Mouse (Mus musculus): ENCODE data around the gene Gmds.
A peak's percentile ranks its signal among the peaks of the same experiment; 100 is the strongest.

Gene Gmds

GRCm38 (mm10) chr13:32034139-32034538 is 304.4 kb downstream of the Gmds start:
- no peak for DNase-seq (ENCODE audit: low read depth, low spot score)

DNA sequence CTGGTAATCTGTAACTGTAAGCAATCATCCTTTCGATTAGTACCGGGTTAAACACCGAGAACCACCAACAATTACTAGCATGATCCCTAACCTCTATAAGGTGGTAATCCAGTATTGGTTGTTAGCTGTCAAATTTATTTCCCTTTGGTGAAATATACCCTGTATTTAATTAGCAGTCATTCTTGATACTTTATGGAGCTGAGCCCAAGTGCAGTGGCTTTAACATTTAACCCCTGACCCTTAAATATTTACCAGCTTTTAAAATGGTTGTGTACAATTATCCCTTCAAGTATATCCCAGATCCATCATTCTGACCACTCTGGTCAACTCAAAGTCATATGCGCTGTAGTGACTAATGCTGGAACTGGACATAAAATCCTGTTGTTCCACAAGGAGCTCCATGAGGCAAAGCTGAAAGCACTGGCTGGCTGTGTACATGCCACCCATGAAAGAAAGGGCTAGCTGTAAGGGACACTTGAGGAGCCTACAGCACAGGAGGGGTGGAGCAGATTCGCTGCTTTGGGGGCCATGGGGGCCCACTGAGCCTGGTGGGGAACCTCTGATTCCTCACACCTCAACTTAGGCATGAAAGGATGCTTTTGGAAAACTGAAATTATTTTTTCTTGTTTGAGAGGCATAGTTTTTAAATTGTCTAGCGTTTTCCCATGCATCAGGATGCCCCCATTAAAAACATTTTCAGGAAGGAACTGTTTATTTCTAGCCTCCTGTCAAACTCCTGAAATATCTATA is 312.1 kb downstream of the Gmds start:
- DNase-seq (ENCODE audit: low read depth, low spot score): no peak

GRCm38 (mm10) chr13:32024822-32025221 is 313.7 kb downstream of the Gmds start:
- DNase-seq (ENCODE audit: low read depth, low spot score): no peak

GRCm38 (mm10) chr13:32020455-32021249 is 317.9 kb downstream of the Gmds start:
- peak; percentile 24 for DNase-seq (ENCODE audit: low read depth, low spot score)

DNA sequence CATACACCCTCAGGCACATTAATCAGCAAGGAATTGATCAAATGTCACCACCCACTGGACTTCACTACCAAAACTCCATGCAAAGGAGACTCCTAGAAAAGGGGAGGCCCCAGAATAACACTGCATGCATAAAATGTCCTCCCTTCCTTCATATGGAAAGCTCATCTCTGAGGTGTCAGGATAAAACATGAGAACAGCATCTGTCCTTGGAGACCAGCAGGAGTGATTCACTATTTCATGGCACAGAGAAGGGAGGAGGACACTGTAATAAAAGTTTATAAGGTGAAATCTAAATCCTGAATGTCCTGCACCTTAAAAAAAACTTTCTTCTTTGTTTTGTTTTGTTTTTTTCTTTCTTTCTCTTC is 319.3 kb downstream of the Gmds start:
- DNase-seq (ENCODE audit: low read depth, low spot score): no peak

DNA sequence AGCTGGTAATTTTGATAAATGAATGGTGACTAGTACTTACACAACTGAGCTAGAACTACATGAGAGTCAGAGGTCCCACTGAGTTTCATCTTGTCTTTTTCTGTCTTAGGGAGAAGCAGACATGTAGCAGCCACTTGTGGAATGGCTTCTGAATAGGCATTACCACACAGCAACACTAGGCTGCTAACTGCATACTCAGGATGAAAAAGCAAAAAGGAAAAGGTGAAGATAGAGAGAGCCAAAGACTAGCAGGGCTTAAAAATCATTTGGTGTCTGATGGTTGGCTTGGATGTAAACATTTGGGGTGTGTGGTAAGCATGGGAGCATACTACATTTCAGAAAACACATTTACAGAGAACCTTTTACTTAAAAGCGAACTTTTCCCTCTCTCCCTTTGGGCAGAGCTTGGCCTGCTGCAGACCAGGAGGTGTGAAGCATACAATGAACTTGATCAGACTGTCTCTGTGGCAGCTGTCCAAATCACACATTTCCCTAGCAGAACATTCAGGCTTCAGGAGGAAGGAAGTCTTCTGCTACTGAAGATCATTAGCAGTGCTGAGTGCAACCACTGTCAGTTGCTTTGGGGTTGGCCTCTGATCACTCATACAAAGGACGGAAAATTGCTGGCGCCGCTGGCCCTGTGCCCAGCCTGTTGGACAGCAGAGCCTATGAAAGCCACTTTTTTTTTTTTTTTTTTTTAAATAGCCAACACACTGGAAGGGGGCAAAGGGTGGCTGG is 319.9 kb downstream of the Gmds start:
- no peak for DNase-seq (ENCODE audit: low read depth, low spot score)

GRCm38 (mm10) chr13:32008802-32009201 is 329.7 kb downstream of the Gmds start:
- no peak for DNase-seq (ENCODE audit: low read depth, low spot score)

DNA sequence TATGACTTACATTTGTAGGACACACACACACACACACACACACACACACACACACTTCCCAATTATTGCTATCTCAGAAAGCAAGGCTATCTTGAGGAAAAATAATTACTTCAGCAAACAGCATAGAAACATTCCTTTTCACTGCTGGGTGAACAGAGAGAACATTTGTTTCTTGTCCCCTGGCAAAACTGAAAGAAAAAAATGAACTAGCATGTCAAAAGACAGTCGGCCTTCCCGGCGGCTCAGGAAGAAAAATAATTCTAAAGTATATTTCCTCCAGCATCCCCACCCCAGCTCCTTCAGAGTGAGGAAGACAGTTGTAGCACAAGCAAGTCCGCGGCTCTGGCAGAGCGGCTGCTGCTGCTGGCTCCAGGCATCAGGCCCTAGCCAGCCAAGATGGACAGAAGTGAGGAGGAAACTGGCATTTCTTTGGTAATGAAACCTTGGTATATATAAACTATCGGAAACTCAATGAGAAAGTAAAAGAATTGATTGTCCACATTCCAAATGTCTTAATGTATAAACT is 330.4 kb downstream of the Gmds start:
- DNase-seq (ENCODE audit: low read depth, low spot score): no peak

GRCm38 (mm10) chr13:31993391-31993790 is 345.1 kb downstream of the Gmds start:
- no peak for DNase-seq (ENCODE audit: low read depth, low spot score)

DNA sequence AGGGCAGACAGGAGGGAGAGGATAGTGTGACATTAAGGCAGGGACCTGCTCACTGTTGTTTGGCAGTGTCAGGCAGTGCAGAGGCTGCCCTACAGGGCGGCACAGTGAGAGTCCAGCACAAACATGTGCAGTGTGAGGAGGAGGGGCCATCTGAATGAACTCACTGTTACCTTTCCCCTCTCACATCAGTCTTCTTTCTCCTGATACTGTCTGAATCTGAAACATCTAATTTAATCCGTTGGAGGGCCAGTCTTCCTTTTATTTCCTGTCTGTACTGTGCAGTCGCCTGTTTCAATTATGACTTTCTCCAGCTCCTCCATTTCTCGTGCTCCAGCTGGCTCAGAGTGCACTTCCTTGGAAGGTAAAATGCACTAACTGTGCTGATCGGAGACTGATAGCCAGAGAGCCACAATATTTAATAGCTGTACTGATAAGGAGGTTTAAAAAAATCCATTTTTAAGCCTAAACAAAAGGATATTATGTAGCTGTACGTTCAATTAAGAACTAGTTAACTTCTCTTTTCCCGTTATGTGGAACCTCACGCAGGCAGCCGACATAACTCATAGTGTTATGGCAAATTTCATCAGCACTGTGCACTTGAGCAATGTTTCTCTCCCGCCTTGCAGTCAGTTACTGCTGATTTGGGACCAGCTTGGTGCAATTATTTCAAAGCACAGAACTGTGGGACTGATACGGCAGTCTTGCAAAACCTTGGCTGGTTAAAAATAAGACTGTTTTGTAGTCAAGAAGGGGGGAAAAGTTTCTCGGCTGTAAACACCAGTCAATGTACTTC is 345.9 kb downstream of the Gmds start:
- no peak for DNase-seq (ENCODE audit: low read depth, low spot score)

DNA sequence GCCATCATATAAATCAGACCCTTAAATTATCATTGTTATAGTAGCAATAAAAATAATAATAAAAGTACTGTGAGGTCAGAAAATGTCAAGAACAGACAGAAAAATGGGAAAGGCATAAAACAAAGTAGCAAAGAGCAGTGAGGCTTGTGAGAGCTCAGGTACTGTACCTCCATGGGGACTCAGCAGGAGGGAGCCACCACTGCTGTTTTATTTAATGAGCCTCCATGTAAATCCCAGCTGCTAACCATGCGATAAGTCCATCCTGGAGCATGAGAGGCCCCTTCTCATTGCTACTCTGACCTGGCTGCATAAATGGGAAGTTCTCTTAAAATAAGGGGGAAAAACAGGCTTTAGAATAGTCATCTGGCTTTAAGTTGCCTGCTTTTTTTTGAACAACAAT is 357.3 kb downstream of the Gmds start:
- DNase-seq (ENCODE audit: low read depth, low spot score): no peak

DNA sequence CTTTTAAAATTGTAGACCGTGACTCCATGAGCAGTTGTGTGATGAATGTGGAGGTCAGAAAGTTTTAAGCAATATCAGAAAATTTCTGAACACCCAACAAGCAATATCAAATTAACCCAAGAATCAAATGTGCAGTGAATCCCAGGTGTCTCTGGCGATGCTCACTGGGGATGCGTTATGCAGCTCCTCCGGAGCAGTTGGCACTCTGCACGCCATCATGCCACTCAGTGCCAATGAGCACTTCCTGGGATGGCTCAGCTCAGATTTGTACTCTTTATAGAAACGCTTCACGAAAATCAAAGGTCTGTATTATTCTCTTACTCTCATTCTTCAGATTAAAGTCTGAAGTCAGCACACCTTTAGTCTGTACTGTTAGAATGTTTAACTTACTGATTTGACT is 360.4 kb downstream of the Gmds start:
- DNase-seq (ENCODE audit: low read depth, low spot score): no peak

DNA sequence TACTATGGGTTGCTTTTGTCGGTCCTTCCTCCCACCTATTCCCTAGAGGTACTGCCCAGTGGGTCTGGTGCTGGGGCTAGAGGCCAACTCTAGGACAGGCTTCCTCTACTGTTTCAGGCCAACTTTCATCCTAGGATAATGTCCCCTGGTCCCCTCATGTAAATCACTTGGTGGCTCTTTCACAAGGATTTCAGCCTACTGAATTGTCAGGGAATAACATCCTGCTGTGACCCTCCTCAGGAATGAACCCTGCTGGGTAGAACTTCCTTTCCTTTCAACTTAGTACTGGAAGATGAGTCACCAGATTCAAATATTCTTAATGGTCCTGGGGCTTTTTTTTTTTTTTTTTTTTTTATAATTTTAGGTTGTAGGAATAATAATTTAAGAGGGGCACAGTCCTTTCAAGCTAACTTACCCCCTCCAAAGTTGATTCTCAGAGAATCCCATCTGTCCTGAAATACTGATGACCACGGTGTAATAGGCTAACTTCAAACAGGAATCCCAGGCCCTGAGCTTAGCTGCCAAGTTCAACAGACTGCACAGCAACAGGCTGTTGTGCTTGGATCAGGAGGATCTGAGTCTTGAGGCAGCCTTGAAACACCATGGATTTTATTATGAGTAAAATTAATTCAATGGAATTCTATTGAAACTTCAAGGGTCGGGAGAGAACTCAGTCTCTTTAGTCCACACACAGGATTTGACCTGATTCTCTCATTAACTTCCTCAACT is 363.6 kb downstream of the Gmds start:
- no peak for DNase-seq (ENCODE audit: low read depth, low spot score)

DNA sequence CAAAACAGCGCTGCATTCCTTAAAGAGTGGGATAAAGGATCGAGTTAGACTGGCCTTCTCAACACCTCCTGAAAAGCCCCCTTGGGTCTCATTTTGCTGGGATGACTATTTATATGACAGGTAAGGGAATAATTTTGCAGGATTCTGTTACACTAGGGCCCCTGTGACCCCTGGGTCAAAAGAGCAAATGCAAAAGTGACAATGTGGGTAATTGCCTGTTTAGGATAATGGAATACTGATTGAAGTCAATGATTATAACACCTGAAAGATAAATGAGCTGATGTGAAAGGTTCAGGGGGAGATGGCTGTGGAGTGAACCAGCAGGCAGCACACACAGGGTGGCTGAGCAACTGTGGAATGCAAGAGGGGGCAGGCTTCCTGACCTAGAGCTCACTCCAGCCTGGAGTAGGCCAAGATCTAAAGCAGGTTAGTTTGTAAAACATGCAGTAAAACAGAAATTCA is 367.5 kb downstream of the Gmds start:
- DNase-seq (ENCODE audit: low read depth, low spot score): no peak

DNA sequence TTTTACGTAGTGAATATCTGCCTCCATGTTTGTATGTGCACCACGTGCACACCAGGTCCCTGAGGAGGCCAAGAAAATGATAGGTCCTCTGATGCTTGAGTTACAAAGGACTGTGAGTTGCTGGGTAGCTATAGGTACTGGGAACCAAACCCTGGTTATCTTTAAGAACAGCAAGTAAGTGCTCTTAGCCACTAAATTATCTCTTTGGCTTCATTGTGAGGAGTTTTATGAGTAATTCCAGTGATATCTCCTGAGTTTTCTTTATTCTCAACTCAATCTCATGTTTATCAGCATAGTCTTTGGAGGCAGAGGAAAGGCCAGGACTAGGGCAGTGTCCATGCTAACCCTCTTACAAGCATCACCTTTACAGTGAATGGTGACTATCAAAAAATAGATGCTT is 370.3 kb downstream of the Gmds start:
- DNase-seq (ENCODE audit: low read depth, low spot score): no peak

DNA sequence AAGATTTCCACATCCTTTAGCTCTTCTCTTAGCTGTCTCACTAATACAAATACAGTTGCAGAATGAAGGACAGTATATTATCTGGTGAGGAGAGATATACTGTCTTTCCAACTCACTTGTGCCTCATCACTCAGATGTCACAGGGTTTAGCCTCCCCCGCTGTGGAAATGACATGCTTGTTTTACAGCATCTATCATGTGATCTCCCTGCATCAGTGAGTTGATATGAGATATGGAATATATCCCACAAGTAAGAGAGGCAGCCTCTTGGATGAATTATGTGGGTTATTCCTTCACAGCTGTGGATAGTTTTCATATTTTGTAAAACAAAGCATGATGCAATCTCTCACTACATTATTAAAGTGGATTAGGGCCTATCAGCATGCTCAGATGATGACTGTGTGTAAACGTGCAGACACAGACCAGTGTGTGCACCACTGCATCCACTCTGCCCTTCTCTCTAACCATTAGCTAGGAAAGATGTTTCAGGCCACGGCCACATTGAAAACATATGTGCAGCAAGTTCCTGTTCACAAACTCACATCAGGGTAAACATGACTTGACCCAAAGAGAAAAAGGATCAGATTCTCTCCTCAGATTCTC is 371.5 kb downstream of the Gmds start:
- DNase-seq (ENCODE audit: low read depth, low spot score): no peak

DNA sequence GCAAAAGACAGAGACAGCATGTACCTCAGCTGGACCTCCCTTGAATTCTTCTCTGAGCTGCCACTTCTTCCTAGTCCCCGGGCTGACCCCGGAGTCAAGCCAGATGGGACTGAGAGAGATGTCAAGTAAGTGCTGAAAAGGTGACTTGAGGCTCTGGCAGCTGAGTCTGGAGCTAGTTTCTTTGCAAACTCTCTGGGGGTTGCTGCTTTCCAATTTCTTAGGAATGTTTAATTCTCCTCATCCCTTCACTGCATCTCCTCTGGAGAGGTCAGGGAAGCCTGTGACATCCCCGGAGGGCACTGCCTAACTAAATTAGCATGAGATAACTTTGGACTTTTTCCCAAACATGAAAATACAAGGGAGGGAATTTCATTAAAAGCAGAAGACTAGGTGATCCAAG is 378.0 kb downstream of the Gmds start:
- no peak for DNase-seq (ENCODE audit: low read depth, low spot score)

DNA sequence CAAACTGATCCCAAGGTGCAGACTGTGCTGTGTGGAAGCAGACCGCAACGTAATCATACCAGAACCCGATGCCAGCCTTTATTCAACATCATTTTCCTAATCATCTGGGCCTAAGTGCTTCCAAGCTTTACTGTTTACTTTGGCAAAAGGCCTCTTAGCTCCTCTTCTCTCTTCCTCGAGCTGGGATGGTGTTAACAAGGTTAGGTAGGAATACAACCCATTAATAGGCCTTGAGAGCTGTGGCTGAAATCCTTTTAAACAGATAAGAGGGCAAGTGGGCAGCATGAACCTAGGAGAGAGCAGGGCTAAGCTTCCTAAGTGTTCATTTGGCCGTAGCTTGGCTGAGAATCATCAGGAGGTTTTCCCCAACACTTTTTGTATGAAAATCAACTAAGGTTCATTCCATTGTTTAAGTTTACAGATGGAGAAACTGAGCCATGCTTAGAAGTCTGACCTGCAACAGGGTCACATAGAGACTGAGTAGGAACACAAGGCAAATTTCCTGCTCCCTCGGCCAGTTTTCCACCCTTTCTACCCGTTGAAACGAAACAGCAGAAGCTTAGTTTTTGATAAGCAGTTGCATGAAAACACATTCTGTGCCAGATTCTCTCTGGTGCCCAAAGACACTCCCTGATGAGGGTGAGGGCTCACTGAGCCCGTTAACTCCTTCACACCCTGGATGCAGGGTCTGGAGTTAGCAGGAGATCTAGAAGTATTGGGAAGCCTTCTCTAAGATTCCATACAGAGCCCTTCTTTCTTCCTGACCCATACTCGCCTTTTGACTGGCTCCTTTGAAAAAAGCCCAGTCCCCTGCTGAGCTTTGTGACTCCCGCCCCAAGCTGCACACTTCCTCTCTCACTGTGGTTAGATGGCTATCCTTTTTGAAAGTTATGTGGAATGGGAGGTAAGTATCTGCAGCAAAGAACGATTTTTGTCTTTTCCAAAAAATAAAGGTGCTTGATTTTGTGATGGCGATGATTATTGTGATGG is 379.9 kb downstream of the Gmds start:
- DNase-seq (ENCODE audit: low read depth, low spot score): no peak

- no peak for DNase-seq (ENCODE audit: low read depth, low spot score)
Observed at GRCm38 (mm10) chr13:31956584-31956983, 382.0 kb downstream of the Gmds start.
